Mouse (Mus musculus) liver, postnatal 0 days (tissue): Measurements from ENCODE around the gene Fhad1. TPM values are rescaled to one million over a fixed set of nuclear protein-coding genes. Genes with fewer than 3 reads are reported as not detected.

Source experiments
- ATAC-seq: fragments of 200-750 bp; cut with Nextera tagmentation; 2 replicates; pipeline ENCODE4 v1.8.0; 2017; ENCODE audit warnings: mild to moderate bottlenecking, moderate library complexity
- DNase-seq: peaks from one replicate; pipeline ENCODE4 v3.0.0-alpha.2; 2016
- H3K27ac ChIP-seq: fragments of 300-500 bp; sonication (generic); 2 replicates; pipeline ENCODE4 v1.5.1; 2014; ENCODE audit warnings: antibody characterized with exemption, moderate library complexity, mild to moderate bottlenecking, low read depth
- H3K27me3 ChIP-seq: fragments of 300-500 bp; sonication (generic); 2 replicates; pipeline ENCODE4 v1.6.1; 2014; ENCODE audit warnings: low read length, control low read depth, mixed read lengths; ENCODE audit not compliant: insufficient read depth
- H3K36me3 ChIP-seq: fragments of 300-500 bp; sonication (generic); replicated peaks from 2 replicates; pipeline ENCODE4 v1.6.1; 2014; ENCODE audit warnings: mild to moderate bottlenecking, control low read depth, low read length, moderate library complexity, mixed read lengths; ENCODE audit not compliant: insufficient read depth
- H3K4me1 ChIP-seq: fragments of 300-500 bp; sonication (generic); 2 replicates; pipeline ENCODE4 v1.6.1; 2014; ENCODE audit warnings: antibody characterized with exemption, mild to moderate bottlenecking, control low read depth; ENCODE audit not compliant: insufficient read depth
- H3K4me2 ChIP-seq: fragments of 300-500 bp; sonication (generic); 2 replicates; pipeline ENCODE4 v1.6.1; 2014; ENCODE audit warnings: low read depth, mild to moderate bottlenecking, low read length, moderate library complexity, mixed read lengths
- H3K4me3 ChIP-seq: fragments of 300-500 bp; sonication (generic); 2 replicates; pipeline ENCODE4 v1.5.1; 2014; ENCODE audit warnings: low read depth, low read length
- H3K9ac ChIP-seq: fragments of 300-500 bp; sonication (generic); replicated peaks from 2 replicates; pipeline ENCODE4 v1.6.1; 2014; ENCODE audit warnings: mild to moderate bottlenecking, moderate library complexity
- H3K9me3 ChIP-seq: fragments of 300-500 bp; sonication (generic); 2 replicates; pipeline ENCODE4 v1.6.1; 2016; ENCODE audit warnings: mild to moderate bottlenecking, control low read depth, low read length, mixed read lengths
- CTCF ChIP-seq: sonication (generic); IDR thresholded peaks from 2 replicates; pipeline ENCODE4 v1.5.1; 2016; ENCODE audit warnings: antibody characterized with exemption, low read depth
- EP300 ChIP-seq: IDR thresholded peaks from 2 replicates; pipeline ENCODE4 v1.6.1; 2016; ENCODE audit warnings: antibody characterized with exemption, low read depth, mild to moderate bottlenecking
- WGBS: fragments of 180-500 bp; shearing (Covaris S2); extraction: QIAGEN DNeasy Blood & Tissue Kit; methylation state at CpG from one replicate; pipeline ENCODE4 v1.1.7; 2014; ENCODE audit not compliant: insufficient replicate concordance; 5-methylcytosine and 5-hydroxymethylcytosine counted together
- polyA plus RNA-seq: library from polyadenylated mRNA; unstranded; fragments of >200 nt; fragmentation: Nextera tagmentation; extraction: Ambion mirVana; gene quantifications from 2 replicates; pipeline ENCODE4 v1.2.1, GENCODE M21; 2015

Fhad1 gene
- polyA plus RNA-seq, 1 experiment from 2014 or later, result 1.0 TPM

DNA sequence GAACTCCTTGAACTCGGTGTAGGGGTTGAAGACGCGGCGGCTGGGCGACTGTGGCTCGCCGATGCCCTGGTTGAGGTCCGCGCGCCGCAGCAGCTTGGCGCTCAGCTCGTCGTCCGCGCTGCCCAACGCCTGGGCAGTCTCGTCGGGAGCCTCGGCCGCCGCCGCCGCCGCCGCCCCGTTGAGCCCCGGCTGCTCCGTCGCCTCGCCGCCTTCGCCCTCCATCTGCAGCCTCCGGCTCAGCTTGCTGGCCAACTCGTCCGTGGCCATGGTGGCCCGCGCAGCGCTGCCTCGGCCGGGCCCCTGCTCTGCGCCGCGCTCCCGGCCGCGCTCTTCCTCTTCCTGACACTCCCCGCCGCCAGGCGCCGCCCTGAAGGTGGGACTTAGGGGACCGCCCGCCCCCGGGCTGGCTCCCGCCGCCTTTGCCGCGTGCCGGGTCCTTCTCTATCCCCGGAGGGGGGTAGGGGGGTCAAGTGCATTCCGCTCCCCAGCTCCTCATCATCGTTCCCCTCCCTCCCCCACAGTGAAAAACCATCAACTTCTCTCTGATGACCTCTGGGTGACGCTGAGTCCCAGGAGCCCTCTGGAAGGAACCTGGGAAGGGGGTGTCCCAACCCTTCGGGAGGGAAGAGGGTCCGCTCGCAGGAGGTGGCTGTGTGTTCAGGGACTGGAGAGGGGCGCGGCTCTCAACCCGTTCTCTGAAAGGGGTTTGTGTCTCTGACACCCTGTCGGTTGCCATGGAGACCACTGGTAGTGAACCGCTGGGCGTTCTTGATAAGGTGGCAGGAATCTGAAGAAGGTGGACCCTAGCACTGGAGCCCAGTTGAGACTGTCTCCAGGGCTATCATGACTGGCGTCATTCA is 140.1 kb downstream of the Fhad1 start, which contains the start of gene Efhd2:
Efhd2 (minus strand) TSS at position 320 of the 860 bp plus-strand sequence.
- Histone ChIP-seq H3K4me3 (peak within 1 kb of the TSS; percentile 77), H3K9ac (peak within 1 kb of the TSS; percentile 80), H3K4me1 (peaks cover 46% of the 10 kb centered on the region), H3K4me2 (peak within 1 kb of the TSS; percentile 92), H3K27ac (peak within 1 kb of the TSS; percentile 55), H3K9me3 (no peaks in the 10 kb centered on the region), H3K27me3 (peaks cover 18% of the 10 kb centered on the region), H3K36me3 (peaks cover 9% of the 10 kb centered on the region)
- TF ChIP-seq EP300 (peak; percentile 77), CTCF (peak; percentile 33)
- ATAC-seq (peak; percentile 91), DNase-seq (peak; percentile 89)
- under 1% methylated on average over 61 of the region's 73 CpGs for WGBS

GRCm38 (mm10) chr4:141874111-141874600 is 140.7 kb downstream of the Fhad1 start:
- H3K4me1 ChIP-seq, result peaks cover 48% of the 10 kb centered on the region

DNA sequence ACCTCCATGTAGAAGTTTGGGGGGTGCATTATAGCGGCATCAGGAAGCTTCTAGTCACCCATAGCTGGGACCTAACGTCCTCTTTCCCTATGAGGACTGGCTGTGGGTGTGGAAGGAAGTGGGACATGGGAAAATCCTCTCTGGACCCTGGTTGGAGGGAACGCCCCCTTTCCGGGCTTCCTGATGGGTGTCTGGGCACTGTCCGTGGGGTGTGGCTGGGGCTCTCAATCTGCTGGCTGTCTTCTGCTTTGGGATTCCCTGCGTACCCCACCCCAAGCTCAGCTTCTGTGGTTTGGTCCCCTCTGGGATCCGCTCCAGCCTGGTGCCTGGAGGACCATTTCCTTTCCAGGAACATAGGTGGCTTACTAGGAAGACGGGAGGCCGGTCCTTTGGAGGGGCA is 141.9 kb downstream of the Fhad1 start:
- H3K9me3 ChIP-seq, result no peaks in the 10 kb centered on the region
- TF ChIP-seq CTCF (no peak), EP300 (no peak)
- DNase-seq (no peak), ATAC-seq (no peak)
- 0 out of 2 replicates have a peak overlapping the region, but pooled peaks have one; percentile 20 for H3K27ac ChIP-seq
- H3K4me2 ChIP-seq, result peak overlapping the region; percentile 92
- peak overlapping the region; percentile 77 for H3K4me3 ChIP-seq
- peaks cover 52% of the 10 kb centered on the region for H3K4me1 ChIP-seq
- 80% methylated on average over 9 of the region's 9 CpGs for whole genome bisulfite sequencing
- H3K36me3 ChIP-seq, result peaks cover 12% of the 10 kb centered on the region
- peak overlapping the region; percentile 80 for H3K9ac ChIP-seq
- peaks cover 10% of the 10 kb centered on the region for H3K27me3 ChIP-seq

More at GRCm38 (mm10) chr4:141874111-141874600, 140.7 kb downstream of the Fhad1 start:
- Histone ChIP-seq H3K4me3 (peak overlapping the region; percentile 77), H3K27me3 (peaks cover 16% of the 10 kb centered on the region), H3K36me3 (peaks cover 9% of the 10 kb centered on the region), H3K4me2 (peak overlapping the region; percentile 92), H3K9ac (peak overlapping the region; percentile 80), H3K27ac (peak overlapping the region; percentile 55; the same call in 1 of the 2 replicates), H3K9me3 (no peaks in the 10 kb centered on the region)
- TF ChIP-seq EP300 (no peak), CTCF (no peak)
- WGBS, result under 1% methylated on average over 19 of the region's 19 CpGs
- DNase-seq, result no peak
- ATAC-seq, result peak; percentile 4; the same call in 1 of the 2 replicates

- WGBS, result 81% methylated on average over 9 of the region's 9 CpGs
- Histone ChIP-seq H3K4me1 (peaks cover 60% of the 10 kb centered on the region), H3K9ac (peak overlapping the region; percentile 36)
Observed at GRCm38 (mm10) chr4:141871909-141872308, 143.0 kb downstream of the Fhad1 start.

DNA sequence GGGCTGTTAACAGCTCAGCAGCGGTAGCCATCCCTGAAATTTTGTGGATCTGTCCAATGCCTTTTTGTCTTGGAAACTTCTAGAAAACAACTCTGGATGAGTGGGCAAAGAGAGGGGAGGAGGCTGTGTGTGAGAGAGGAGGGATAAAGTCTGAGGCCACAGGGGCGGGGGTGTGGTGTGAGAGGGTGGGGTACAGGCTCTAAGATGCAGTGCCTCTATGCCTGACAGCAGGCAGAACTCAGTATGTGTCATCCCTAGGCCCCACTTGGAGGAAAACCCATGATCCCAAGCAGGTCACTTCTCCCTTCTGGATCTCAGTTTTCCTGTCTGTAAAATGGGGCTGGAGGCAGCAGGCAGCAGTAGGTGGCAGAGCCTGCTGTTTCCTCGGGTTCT is 143.6 kb downstream of the Fhad1 start:
- H3K9ac ChIP-seq, result no peak overlapping the region
- no peak for DNase-seq
- TF ChIP-seq CTCF (no peak), EP300 (no peak)
- peak overlapping the region; percentile 70 for H3K27ac ChIP-seq
- H3K36me3 ChIP-seq, result peaks cover 12% of the 10 kb centered on the region
- 86% methylated on average over 3 of the region's 3 CpGs for WGBS
- H3K27me3 ChIP-seq, result 0 out of 2 replicates have a peak, but pooled peaks cover 4% of the 10 kb centered on the region
- no peak for ATAC-seq
- no peaks in the 10 kb centered on the region for H3K9me3 ChIP-seq
- H3K4me1 ChIP-seq, result peaks cover 65% of the 10 kb centered on the region
- peak overlapping the region; percentile 92 for H3K4me2 ChIP-seq
- no peak overlapping the region for H3K4me3 ChIP-seq

More at GRCm38 (mm10) chr4:141871909-141872308, 143.0 kb downstream of the Fhad1 start:
- Histone ChIP-seq H3K4me3 (peak overlapping the region; percentile 77), H3K27me3 (0 out of 2 replicates have a peak, but pooled peaks cover 4% of the 10 kb centered on the region), H3K9me3 (no peaks in the 10 kb centered on the region), H3K36me3 (peaks cover 12% of the 10 kb centered on the region), H3K27ac (peak overlapping the region; percentile 70), H3K4me2 (peak overlapping the region; percentile 92)
- TF ChIP-seq EP300 (no peak), CTCF (no peak)
- DNase-seq (peak; percentile 18), ATAC-seq (no peak)
